Mouse (Mus musculus): Measurements from ENCODE around the gene Leng1. TPM values are rescaled to one million over a fixed set of nuclear protein-coding genes. Genes with fewer than 3 reads are reported as not detected.

The Leng1 gene
- total RNA-seq, 2 experiments from 2014 or later, result 5.3 to 5.5 TPM

GRCm38 (mm10) chr7:3644348-3644671, 21.3 kb downstream of the Leng1 start:
- peak in 1 of 2 experiments; percentile 81 for DNase-seq (ENCODE audit: extremely low spot score in 1 of 2, low spot score in 1 of 2)

GRCm38 (mm10) chr7:3643843-3644242, 21.8 kb downstream of the Leng1 start:
- DNase-seq (ENCODE audit: extremely low spot score in 1 of 2, low spot score in 1 of 2), result no peak

GRCm38 (mm10) chr7:3643412-3643811, 22.2 kb downstream of the Leng1 start:
- no peak for DNase-seq (ENCODE audit: extremely low spot score in 1 of 2, low spot score in 1 of 2)

GRCm38 (mm10) chr7:3630478-3630815, 35.2 kb downstream of the Leng1 start:
- no peak for DNase-seq (ENCODE audit: extremely low spot score in 1 of 2, low spot score in 1 of 2)

GRCm38 (mm10) chr7:3629543-3630477, 35.8 kb downstream of the Leng1 start, which contains the start of the genes Tfpt and Prpf31:
Tfpt (minus strand) TSS chr7:3629929.
Prpf31 (plus strand) TSS chr7:3629985.
- DNase-seq (ENCODE audit: extremely low spot score in 1 of 2, low spot score in 1 of 2), result peak; percentile 82 to 92

DNA sequence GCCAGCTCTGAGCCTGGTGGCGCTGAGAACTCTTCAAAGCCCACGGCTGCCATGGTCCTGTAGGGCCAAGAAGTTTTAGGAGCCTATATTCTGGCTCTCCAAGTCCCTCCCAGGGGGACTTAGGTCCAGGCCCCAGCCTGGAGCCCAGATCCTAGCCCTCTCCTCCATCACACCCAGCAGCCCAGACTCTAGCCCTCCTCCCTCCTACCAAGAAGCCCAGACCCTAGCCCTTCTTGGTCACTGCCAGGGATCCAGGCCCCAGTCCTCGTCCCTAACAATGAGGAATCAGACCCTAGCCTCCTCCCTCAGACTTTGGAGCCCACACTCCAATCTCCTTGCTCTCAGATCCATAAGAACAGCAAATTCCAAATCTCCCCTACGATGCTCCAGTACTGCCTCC, 36.6 kb downstream of the Leng1 start:
- no peak for DNase-seq (ENCODE audit: extremely low spot score in 1 of 2, low spot score in 1 of 2)

GRCm38 (mm10) chr7:3617242-3617995, 48.2 kb downstream of the Leng1 start, which contains the start of gene Ndufa3:
Ndufa3 (plus strand) TSS chr7:3617373.
- peak; percentile 65 to 70 for DNase-seq (ENCODE audit: extremely low spot score in 1 of 2, low spot score in 1 of 2)

- DNase-seq (ENCODE audit: extremely low spot score in 1 of 2, low spot score in 1 of 2), result peak in 1 of 2 experiments; percentile 53
Observed at GRCm38 (mm10) chr7:3616389-3617241, 49.0 kb downstream of the Leng1 start.

DNA sequence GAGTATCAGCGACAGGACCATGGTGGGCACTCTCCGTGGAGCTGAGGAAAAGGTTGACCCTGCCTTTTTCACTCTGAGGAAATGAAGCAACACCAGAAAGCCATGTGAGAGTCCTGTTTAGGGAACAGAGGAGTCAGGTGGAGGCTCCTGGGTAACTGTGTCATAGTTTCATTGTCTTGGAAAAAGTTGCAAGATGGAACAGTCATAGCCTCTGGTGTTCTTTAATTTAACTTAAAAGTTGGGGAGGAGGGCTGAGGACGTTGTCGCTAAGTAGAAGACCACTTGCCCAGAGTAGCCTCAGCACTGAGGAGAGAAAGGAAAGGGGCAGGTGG, 49.6 kb downstream of the Leng1 start, which contains the start of gene Oscar:
TSS of gene Oscar (minus strand) at position 101 of the 332 bp plus-strand sequence.
- no peak for DNase-seq (ENCODE audit: extremely low spot score in 1 of 2, low spot score in 1 of 2)

DNA sequence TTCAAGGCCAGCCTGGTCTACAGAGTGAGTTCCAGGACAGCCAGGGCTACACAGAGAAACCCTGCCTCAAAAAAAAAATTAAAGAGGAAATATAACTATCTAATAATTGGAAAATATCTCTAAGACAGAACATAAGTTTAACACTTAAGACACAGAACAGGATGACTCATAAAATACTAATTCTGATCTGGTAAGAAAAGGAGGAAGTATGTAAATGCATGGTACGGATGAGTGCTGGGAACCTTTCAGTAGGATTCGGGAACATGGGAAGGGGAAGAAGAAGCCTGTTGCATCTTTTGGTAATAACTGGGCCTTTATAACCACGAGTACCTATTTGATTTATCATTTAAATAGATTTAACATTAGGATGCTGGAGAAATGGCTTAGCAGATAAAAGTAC, 51.6 kb downstream of the Leng1 start:
- no peak for DNase-seq (ENCODE audit: extremely low spot score in 1 of 2, low spot score in 1 of 2)

DNA sequence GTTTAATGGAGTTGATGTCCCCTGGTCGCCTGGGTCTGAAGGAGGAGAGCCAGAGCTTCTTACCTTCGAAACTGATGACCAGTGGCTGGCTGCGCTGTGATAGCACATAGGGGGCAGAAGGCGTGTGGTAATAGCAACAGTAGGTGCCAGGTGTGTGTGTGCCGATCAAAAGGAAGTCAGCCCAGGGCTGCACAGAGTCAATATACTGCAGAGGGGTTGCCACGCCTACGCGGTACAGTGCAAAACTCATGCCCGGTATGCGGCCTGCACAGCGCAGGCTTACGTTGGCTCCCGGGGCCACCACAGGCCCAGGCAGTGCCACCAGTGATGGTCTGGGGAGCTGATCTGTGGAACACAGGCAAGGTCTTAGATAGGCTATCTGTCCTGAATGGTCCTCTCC, 54.6 kb downstream of the Leng1 start:
- DNase-seq (ENCODE audit: extremely low spot score in 1 of 2, low spot score in 1 of 2), result no peak

DNA sequence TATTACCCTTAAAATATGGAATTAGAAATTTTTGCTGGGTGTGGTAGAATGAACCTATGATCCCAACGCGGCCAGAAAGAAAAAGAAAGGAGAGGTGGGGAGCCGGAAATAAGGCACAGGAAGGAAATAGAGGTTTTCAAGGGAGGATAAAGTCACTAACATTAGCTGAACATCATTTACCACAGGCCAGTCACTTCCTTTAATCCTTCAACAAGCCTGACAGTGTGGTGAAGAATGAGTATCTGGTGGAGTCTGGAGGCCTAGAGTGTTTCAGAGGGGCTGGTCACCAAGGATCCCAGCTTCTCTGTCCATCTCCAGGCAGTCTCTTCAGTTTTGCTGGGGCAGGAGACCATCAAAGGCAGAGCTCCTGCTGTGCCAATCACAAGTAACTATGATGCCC, 55.2 kb downstream of the Leng1 start:
- DNase-seq (ENCODE audit: extremely low spot score in 1 of 2, low spot score in 1 of 2), result no peak

Small RNA genes lying within 50 kb of the gene (microRNA-seq; reads per million reads assigned to microRNA genes)
- 5.2 to 7.5 reads per million in 2 experiments for gene Mir3572

Other genes starting within 250 kb of the Leng1 start
- 1 to 10 TPM; 1.3 to 2.2 TPM for gene Cacng6, start 241.6 kb downstream of the Leng1 start, total RNA-seq (2021)
- gene Tarm1, start 163.2 kb downstream of the Leng1 start, total RNA-seq (2021), result not detected
- under 1 TPM; 0.54 to 0.99 TPM for gene Oscar, start 49.7 kb downstream of the Leng1 start, total RNA-seq (2021)
- gene Ndufa3, start 48.5 kb downstream of the Leng1 start, total RNA-seq (2021), result 100 to 1,000 TPM; 576 to 686 TPM
- 10 to 100 TPM; 36.0 to 40.5 TPM for gene Tfpt, start 35.9 kb downstream of the Leng1 start, total RNA-seq (2021)
- gene Prpf31, start 35.9 kb downstream of the Leng1 start, total RNA-seq (2021), result 10 to 100 TPM; 51.7 to 54.2 TPM
- 10 to 100 TPM; 49.7 to 61.3 TPM for gene Cnot3, start 20.6 kb downstream of the Leng1 start, total RNA-seq (2021)
- 1 to 10 TPM; 4.6 to 8.1 TPM for gene Tmc4, start 11.7 kb upstream of the Leng1 start, total RNA-seq (2021)
- gene Tsen34, start 27.0 kb upstream of the Leng1 start, total RNA-seq (2021), result 10 to 100 TPM; 75.7 to 87.8 TPM
- 100 to 1,000 TPM; 133 to 153 TPM for gene Mboat7, start 27.7 kb upstream of the Leng1 start, total RNA-seq (2021)
- 100 to 1,000 TPM; 367 to 434 TPM for gene Rps9, start 38.2 kb upstream of the Leng1 start, total RNA-seq (2021)
- under 1 TPM in 1 of 2 experiments, not detected in 1; 0.12 TPM for gene Pirb, start 54.6 kb upstream of the Leng1 start, total RNA-seq (2021)
- not detected for gene Gm15448, start 159.8 kb upstream of the Leng1 start, total RNA-seq (2021)
- not detected for gene Pira2, start 179.2 kb upstream of the Leng1 start, total RNA-seq (2021)
- gene Gm14548, start 232.3 kb upstream of the Leng1 start, total RNA-seq (2021), result not detected
- gene Lilra6, start 249.7 kb upstream of the Leng1 start, total RNA-seq (2021), result not detected